Mouse (Mus musculus) testis, adult 2 months (tissue): ENCODE measurements at regions not wholly inside any gene's neighbourhood (a gene's known extent, or its start where the extent isn't known, plus 50 kb on each side); places are given as distances from the start of the nearest gene placed in this dataset.

Source experiments
- H3K27ac ChIP-seq: fragments of 200-500 bp; 2 replicates; pipeline ENCODE4 v1.5.1; 2012; ENCODE audit warnings: low read depth, low read length; ENCODE audit not compliant: control insufficient read depth, insufficient read depth
- H3K27me3 ChIP-seq: fragments of 200-500 bp; 2 replicates; pipeline ENCODE4 v1.6.1; 2012; ENCODE audit warnings: mild to moderate bottlenecking, low read length, moderate library complexity; ENCODE audit not compliant: control insufficient read depth, insufficient read depth
- H3K36me3 ChIP-seq: fragments of 200-500 bp; 2 replicates; pipeline ENCODE4 v1.6.1; 2012; ENCODE audit warnings: mild to moderate bottlenecking, low read length; ENCODE audit not compliant: control insufficient read depth, insufficient read depth
- H3K4me1 ChIP-seq: fragments of 200-500 bp; 2 replicates; pipeline ENCODE4 v1.6.1; 2012; ENCODE audit warnings: low read length; ENCODE audit not compliant: control insufficient read depth, insufficient read depth
- H3K4me3 ChIP-seq: fragments of 200-500 bp; 2 replicates; pipeline ENCODE4 v1.5.1; 2012; ENCODE audit warnings: low read depth, mild to moderate bottlenecking, low read length, moderate library complexity, mixed read lengths; ENCODE audit not compliant: control insufficient read depth
- CTCF ChIP-seq: fragments of 200-500 bp; IDR thresholded peaks from 2 replicates; pipeline ENCODE4 v1.5.1; 2012; ENCODE audit warnings: low read depth, mild to moderate bottlenecking, inconsistent platforms, low read length, moderate library complexity; ENCODE audit not compliant: control insufficient read depth, insufficient read depth, insufficient replicate concordance
- POLR2A ChIP-seq: fragments of 200-500 bp; IDR thresholded peaks from 2 replicates; pipeline ENCODE4 v1.6.1; 2012; ENCODE audit warnings: low read depth, mild to moderate bottlenecking, inconsistent platforms, low read length, moderate library complexity; ENCODE audit not compliant: control insufficient read depth

GRCm38 (mm10) chr13:84630686-84631085 is 408.6 kb downstream of the Tmem161b start:
- Histone ChIP-seq H3K36me3 (no peaks in the 10 kb centered on the region), H3K27me3 (no peaks in the 10 kb centered on the region), H3K4me1 (no peaks in the 10 kb centered on the region), H3K4me3 (no peak overlapping the region), H3K27ac (no peak overlapping the region)
- TF ChIP-seq CTCF, result no peak
- no peak for TF ChIP-seq POLR2A

- H3K4me3 ChIP-seq, result no peak overlapping the region
- H3K36me3 ChIP-seq, result no peaks in the 10 kb centered on the region
- H3K27ac ChIP-seq, result no peak overlapping the region
- no peaks in the 10 kb centered on the region for H3K4me1 ChIP-seq
- TF ChIP-seq CTCF, result no peak
- no peak for TF ChIP-seq POLR2A
- H3K27me3 ChIP-seq, result no peaks in the 10 kb centered on the region
Measured at GRCm38 (mm10) chr13:84632493-84632892, 410.4 kb downstream of the Tmem161b start.

- Histone ChIP-seq H3K36me3 (no peaks in the 10 kb centered on the region), H3K27ac (no peak overlapping the region), H3K27me3 (no peaks in the 10 kb centered on the region), H3K4me3 (no peak overlapping the region), H3K4me1 (no peaks in the 10 kb centered on the region)
- TF ChIP-seq POLR2A (no peak), CTCF (no peak)
Measured at GRCm38 (mm10) chr13:84636831-84637230, 414.7 kb downstream of the Tmem161b start.

GRCm38 (mm10) chr13:84637606-84638005 is 415.5 kb downstream of the Tmem161b start:
- no peaks in the 10 kb centered on the region for H3K4me1 ChIP-seq
- H3K27me3 ChIP-seq, result no peaks in the 10 kb centered on the region
- H3K4me3 ChIP-seq, result no peak overlapping the region
- H3K36me3 ChIP-seq, result no peaks in the 10 kb centered on the region
- H3K27ac ChIP-seq, result no peak overlapping the region
- no peak for TF ChIP-seq POLR2A
- no peak for TF ChIP-seq CTCF

GRCm38 (mm10) chr13:84638401-84638934 is 416.4 kb downstream of the Tmem161b start:
- Histone ChIP-seq H3K4me3 (no peak overlapping the region), H3K36me3 (no peaks in the 10 kb centered on the region), H3K4me1 (no peaks in the 10 kb centered on the region), H3K27me3 (no peaks in the 10 kb centered on the region), H3K27ac (no peak overlapping the region)
- TF ChIP-seq CTCF, result no peak
- no peak for TF ChIP-seq POLR2A

DNA sequence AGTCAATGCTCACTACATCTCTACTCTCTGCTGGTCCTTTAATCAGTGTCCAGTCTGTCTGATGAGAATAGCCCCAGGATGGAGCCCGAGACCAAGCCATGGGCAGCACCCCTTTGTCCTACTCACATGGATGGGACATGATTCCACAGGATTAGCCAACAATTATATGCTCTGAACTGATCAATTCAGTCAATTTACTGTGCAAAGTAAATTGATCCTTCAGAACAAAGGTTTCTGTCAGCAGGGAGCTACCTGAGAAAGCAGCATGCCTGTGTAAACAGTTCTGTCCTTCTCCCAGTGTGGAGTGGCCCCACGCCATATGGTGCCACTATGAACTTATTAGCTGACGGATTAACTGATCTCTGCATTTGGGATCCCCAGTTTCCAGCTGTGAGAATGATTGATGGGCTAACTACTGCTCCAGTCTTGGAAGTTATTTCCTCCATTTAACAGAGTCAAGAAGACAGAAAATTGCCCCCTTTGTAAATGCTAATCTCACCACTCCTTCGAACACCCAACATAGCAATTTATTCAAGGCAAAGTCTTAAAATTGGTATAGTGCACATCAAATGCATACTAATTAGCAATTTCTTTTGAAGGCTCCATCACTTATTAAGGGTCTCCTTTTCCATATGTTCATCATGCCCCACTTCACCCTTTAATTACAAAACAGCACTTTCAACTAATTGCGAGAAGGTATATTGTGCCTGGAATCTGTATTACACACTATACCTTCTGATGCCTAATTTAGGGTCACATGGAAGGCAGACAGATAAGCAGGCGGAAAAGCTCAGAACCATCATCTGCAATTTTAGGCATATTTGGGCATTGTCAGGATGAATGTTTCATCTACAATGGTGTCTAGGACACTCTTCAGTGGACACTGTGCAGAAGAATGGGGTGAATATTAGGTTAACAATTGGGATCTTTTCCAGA is 417.3 kb downstream of the Tmem161b start:
- Histone ChIP-seq H3K36me3 (no peaks in the 10 kb centered on the region), H3K27me3 (no peaks in the 10 kb centered on the region), H3K4me3 (no peak overlapping the region), H3K4me1 (no peaks in the 10 kb centered on the region), H3K27ac (no peak overlapping the region)
- no peak for TF ChIP-seq POLR2A
- no peak for TF ChIP-seq CTCF

DNA sequence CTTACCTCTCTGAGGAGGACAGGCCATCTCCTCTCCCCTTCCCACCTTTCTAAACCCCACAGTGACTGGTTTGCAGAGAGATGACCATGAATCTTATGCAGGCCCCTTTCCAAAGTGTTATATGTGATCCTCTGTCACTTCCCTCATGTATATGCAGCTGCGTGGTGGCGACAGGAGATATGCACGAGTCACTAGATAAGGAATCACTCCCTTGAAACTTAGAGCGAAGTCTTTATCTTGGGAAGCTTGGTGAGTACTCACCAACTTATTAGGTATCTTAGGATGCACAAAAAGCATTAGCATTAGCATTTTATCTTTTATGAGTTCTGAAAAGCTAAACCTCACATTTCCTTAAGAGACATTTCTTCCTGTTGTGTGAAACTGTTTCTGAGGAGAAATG is 421.9 kb downstream of the Tmem161b start:
- Histone ChIP-seq H3K36me3 (no peaks in the 10 kb centered on the region), H3K27ac (no peak overlapping the region)
- TF ChIP-seq CTCF, result no peak
- no peak for TF ChIP-seq POLR2A

More for the DNA sequence above, 421.9 kb downstream of the Tmem161b start:
- Histone ChIP-seq H3K27me3 (no peaks in the 10 kb centered on the region), H3K4me1 (no peaks in the 10 kb centered on the region), H3K4me3 (no peak overlapping the region)
